8 mouse cellular contexts compared by ENCODE assay signal in genomic region chr2:129393524-129393923, GRCm38 (mm10). TPM values are rescaled to one million over a fixed set of nuclear protein-coding genes. Genes with fewer than 3 reads are reported as not detected.
DNase-seq lines count a peak whose midpoint lies in the region.

No protein-coding gene starts in this region.

- no peaks in the 10 kb centered on the region for H3K36me3 ChIP-seq in heart, embryonic 10.5 days
- no peaks in the 10 kb centered on the region for H3K36me3 ChIP-seq in embryonic facial prominence, embryonic 10.5 days (replicated peaks)

- peak; percentile 89 for DNase-seq in heart, adult 11 months
- DNase-seq in heart, embryonic 10.5 days (ENCODE audit: low spot score) = no peak
- peak; percentile 19 to 20 for DNase-seq in spleen, postnatal 36 days (ENCODE audit: low spot score in 2 of 2)
- no peak for DNase-seq in spleen, postnatal 4 days (ENCODE audit: low spot score in 2 of 2)
- DNase-seq in embryonic facial prominence, embryonic 10.5 days (ENCODE audit: low spot score) = peak; percentile 30
- DNase-seq in naive thymus-derived CD4-positive, alpha-beta T cell, adult 2 months (ENCODE audit: low read depth) = peak; percentile 26
- DNase-seq in right cerebral cortex, postnatal 36 days (ENCODE audit: low spot score in 2 of 2) = no peak
- DNase-seq in layer of hippocampus, adult 18-20 months (ENCODE audit: low spot score in 2 of 2) = no peak

- no peaks in the 10 kb centered on the region for H3K27me3 ChIP-seq in heart, embryonic 10.5 days (ENCODE audit: insufficient read depth, poor library complexity, severe bottlenecking)
- H3K27me3 ChIP-seq in embryonic facial prominence, embryonic 10.5 days (replicated peaks; ENCODE audit: low read depth, poor library complexity, severe bottlenecking) = no peaks in the 10 kb centered on the region

- 26% methylated on average over 6 of the region's 6 CpGs for WGBS in heart, embryonic 10.5 days
- WGBS in embryonic facial prominence, embryonic 10.5 days = 29% methylated on average over 6 of the region's 6 CpGs

- H3K4me3 ChIP-seq in heart, embryonic 10.5 days = no peak overlapping the region
- H3K4me3 ChIP-seq in embryonic facial prominence, embryonic 10.5 days = no peak overlapping the region

- H3K9me3 ChIP-seq in heart, embryonic 10.5 days = no peaks in the 10 kb centered on the region
- no peaks in the 10 kb centered on the region for H3K9me3 ChIP-seq in embryonic facial prominence, embryonic 10.5 days

- H3K27ac ChIP-seq in heart, embryonic 10.5 days = no peak overlapping the region
- no peak overlapping the region for H3K27ac ChIP-seq in embryonic facial prominence, embryonic 10.5 days (replicated peaks)

- H3K4me1 ChIP-seq in heart, embryonic 10.5 days = no peaks in the 10 kb centered on the region
- H3K4me1 ChIP-seq in embryonic facial prominence, embryonic 10.5 days = no peaks in the 10 kb centered on the region

RNA-seq across cellular contexts. Expression of gene Il1b, which starts 22.6 kb away (rescaled TPM):
- polyA plus RNA-seq in heart, embryonic 10.5 days (2016; fragmentation: Nextera tagmentation; extraction: Ambion mirVana) = not detected in 2 replicates
- not detected in 2 replicates for polyA plus RNA-seq in embryonic facial prominence, embryonic 10.5 days (2016; fragmentation: Nextera tagmentation; extraction: Ambion mirVana)
- not detected for total RNA-seq in layer of hippocampus, adult 18-20 months (2021)

Comparison
In these comparisons a context has a peak if more than half of its experiments do, and no peak if none do; other contexts are left out.
1. DNase-seq: peak in heart, adult 11 months (single experiment), spleen, postnatal 36 days (2 of 2), embryonic facial prominence, embryonic 10.5 days (single experiment) and naive thymus-derived CD4-positive, alpha-beta T cell, adult 2 months (single experiment); none in heart, embryonic 10.5 days (single experiment), spleen, postnatal 4 days (0 of 2), right cerebral cortex, postnatal 36 days (0 of 2) and layer of hippocampus, adult 18-20 months (0 of 2).